Mouse (Mus musculus): ENCODE measurements at regions not wholly inside any gene's neighbourhood (a gene's known extent, or its start where the extent isn't known, plus 50 kb on each side); places are given as distances from the start of the nearest gene placed in this dataset.
A peak's percentile ranks its signal among the peaks of the same experiment; 100 is the strongest.
"Not testable (repeated sequence)": the region's sequence is repeated elsewhere in the genome, so short reads cannot be mapped to it uniquely, and the experiment has no call there.

DNA sequence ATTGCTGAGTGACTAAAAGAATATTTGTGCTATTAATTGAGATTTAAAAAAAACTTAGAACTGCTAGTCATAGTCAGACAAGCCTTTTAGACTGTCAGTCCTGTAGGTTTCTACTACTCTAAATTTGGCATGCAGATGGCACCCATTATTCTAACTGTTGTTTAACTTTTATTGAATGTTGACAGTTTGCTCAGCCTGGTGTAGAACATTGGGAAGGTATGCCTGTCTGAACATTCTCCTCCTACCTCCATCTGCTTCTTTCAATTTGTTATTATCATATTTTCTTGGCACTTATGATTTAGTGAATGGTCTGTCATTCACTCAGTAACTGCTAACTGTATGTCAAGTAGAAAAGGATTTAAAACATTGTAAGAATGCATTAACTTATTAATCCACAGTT, 130.9 kb downstream of the Gmnc start:
- no peak for DNase-seq (ENCODE audit: low read depth, low spot score)

DNA sequence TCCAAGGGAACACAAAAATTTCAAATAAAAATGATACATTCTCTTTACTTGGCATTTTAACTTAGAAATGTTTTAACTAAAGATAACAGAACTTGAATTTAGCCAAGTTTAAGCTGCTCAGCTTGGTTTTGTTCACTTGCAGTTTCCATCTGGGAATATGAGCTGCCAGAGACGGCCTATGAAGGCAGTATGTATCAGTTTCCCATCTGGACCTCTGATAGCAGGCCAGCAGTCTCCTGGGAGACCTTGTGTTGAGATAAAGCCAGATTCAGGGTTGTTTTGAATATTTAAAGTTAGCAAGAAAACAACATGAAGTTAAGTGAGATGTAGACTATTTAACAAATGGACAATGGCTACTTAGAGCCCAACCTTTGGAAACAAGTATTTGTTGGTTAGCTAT, 142.3 kb downstream of the Gmnc start:
- DNase-seq (ENCODE audit: low read depth, low spot score), result no peak

DNA sequence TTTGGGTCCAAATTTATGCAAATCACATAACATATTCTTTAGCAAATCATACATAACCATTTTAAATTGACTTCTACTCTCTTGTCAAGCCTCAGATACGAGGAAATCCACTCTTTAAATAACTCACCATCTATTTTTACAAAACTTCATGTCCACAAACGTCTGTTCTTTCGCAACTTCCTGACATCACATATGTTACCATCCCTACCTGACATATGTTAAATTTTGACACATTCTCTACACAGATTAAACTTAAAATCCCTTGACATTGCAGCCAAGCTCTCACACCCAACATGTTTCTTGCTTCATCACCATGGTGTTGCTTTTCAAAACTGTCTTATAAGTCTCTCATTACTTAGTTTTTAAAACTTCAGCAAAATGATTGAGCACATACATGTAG, 164.4 kb downstream of the Gmnc start:
- no peak for DNase-seq (ENCODE audit: low read depth, low spot score)

DNA sequence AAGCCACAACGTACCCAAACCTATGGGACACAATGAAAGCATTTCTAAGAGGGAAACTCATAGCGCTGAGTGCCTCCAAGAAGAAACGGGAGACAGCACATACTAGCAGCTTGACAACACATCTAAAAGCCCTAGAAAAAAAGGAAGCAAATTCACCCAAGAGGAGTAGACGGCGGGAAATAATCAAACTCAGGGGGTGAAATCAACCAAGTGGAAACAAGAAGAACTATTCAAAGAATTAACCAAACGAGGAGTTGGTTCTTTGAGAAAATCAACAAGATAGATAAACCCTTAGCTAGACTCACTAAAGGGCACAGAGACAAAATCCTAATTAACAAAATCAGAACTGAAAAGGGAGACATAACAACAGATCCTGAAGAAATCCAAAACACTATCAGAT, 180.3 kb downstream of the Gmnc start:
- DNase-seq (ENCODE audit: low read depth, low spot score), result not testable (repeated sequence)

DNA sequence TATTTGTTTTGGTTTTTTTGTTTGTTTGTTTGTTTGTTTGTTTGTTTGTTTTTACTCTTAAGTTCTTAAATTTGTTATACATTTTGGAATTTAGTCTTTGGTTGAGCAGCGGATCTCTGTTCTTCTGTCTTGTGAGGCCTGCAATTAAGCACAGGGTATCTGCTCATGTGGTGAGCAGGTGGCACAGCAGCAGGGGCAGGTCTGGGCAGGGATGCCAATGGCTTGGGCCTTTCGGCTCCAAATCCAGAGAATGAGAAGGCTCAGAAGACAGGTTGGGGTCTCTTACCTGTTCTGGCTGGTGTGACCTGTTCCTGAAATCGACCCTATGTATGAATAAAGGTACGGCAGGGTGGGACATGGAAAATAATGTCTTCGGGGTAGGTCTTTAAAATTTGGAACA, 186.0 kb downstream of the Gmnc start:
- DNase-seq (ENCODE audit: low read depth, low spot score), result no peak

DNA sequence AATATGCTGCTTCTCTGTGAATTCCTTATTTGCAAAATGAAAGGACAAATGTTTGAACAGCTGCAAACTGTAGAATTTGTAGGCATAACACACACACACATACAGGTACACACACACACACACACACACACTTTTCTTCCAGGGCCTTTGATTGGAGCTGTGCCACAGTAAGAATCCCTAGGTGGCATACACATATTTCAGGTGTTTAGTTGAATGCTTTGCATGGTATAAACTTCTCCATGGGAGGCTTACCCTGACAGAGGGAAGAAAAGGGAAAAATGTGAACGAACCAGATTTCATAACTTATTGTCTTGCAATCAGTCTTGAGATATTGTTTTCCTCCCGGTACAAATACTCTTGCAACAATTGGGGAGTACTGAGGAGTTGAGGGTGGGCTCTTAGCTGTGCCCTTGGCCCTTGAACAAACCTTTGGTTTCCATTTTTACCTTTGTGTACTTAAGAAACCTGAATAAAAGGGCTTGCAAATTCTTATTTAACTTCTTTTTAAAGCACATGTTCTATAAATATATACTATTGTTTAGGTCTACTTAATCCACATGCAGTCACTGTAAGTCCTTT, 204.3 kb downstream of the Gmnc start:
- no peak for DNase-seq (ENCODE audit: low read depth, low spot score)

DNA sequence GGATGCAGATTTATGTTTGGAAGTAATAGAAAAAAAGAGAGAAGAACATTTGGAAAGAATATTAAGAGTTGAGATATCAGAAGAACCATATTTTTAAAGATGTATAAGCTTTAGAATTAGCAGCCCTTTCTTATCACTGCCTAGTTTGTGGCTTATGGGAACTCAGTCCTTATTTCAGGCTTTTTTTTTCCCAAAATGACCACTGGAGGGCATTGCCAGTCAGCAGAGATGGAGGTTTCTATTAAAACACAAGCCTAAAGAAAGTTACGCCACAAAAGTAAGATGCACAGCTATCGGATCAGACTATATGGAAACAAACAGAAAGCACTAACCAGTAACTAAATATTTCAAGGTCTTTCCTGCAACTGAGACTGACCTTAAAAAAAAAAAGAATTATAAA, 200.8 kb downstream of the Il1rap start:
- DNase-seq (ENCODE audit: low read depth, low spot score), result peak; percentile 4

All from retina, adult 2 months (tissue).